Mouse (Mus musculus): ENCODE measurements around the gene Tpp1. TPM values are rescaled to one million over a fixed set of nuclear protein-coding genes. Genes with fewer than 3 reads are reported as not detected.

The Tpp1 gene
- polyA plus RNA-seq, 1 experiment from 2014 or later = 33.3 TPM

DNA sequence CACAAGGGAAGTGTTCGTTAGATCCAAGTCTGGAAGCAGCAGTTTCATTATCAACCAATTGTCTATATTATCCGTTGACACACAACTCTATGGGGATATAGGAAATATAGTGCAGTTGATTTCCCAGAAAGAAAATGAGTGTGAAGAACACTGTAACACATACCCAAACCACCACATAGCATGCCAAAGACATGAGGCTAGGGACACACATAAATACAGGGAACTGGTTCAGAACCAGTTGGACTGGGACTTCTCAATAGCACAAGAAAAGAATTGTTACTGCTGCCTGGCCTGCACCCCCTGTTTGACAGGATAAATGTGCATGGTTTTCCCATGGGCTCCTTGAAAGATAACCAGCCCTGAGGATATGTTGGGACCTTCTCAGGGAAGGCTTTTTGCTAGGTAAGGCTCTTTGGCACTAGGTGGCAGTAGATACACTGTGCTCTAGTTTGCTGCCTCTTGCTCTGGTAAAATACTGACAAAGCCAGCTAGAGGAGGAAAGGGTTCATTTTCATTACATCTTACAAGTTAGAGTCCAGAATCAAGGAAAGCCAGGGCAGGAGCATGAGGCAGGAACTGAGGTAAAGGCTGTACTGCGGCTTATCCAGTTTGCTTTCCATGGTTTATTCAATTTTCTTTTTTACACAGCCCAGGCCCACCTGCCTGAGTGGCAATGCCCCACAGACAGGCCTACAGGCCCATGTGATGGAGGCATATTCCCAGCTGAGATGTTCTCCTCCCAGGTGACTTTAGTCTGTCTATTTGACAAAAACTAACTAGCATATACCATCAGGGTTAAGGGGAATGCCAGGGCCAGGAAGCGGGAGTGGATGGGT is 25.7 kb downstream of the Tpp1 start:
- Histone ChIP-seq H3K36me3 (peaks cover 29% of the 10 kb centered on the region), H3K9me3 (no peaks in the 10 kb centered on the region), H3K4me3 (replicated peaks) (no peak overlapping the region), H3K27me3 (no peaks in the 10 kb centered on the region), H3K4me2 (no peak overlapping the region), H3K4me1 (replicated peaks) (no peaks in the 10 kb centered on the region), H3K9ac (replicated peaks) (no peak overlapping the region), H3K27ac (no peak overlapping the region)
- ATAC-seq (ENCODE audit: insufficient number of reproducible peaks, insufficient read depth, low FRiP score, low TSS enrichment, low read depth) = peak; percentile 75; the same call in 1 of the 2 replicates
- 82% methylated on average over 4 of the region's 4 CpGs for WGBS

DNA sequence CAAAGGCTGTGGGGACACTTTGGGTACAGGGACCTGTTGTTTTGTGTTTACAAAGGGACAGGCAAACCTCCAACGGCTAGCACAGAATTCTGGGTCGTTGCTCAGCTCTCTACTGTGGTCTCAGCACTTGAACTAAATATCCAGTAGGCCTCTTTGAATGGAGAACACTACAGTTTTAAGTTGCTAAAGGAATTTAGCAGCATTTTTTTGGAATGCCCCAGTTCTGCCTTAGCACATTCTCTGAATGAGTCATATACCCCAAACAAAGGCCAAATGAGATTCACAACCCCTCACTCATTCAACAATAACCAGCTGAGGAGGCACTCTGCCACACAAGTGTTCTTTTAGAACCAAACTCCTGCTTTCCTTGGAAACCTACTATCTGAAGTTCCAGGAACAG is 30.1 kb downstream of the Tpp1 start:
- Histone ChIP-seq H3K9me3 (no peaks in the 10 kb centered on the region), H3K9ac (replicated peaks) (no peak overlapping the region), H3K4me2 (no peak overlapping the region), H3K27me3 (no peaks in the 10 kb centered on the region), H3K4me3 (replicated peaks) (no peak overlapping the region), H3K27ac (no peak overlapping the region), H3K36me3 (no peaks in the 10 kb centered on the region), H3K4me1 (replicated peaks) (no peaks in the 10 kb centered on the region)
- no peak for ATAC-seq (ENCODE audit: insufficient number of reproducible peaks, insufficient read depth, low FRiP score, low TSS enrichment, low read depth)
- 64% methylated on average over 2 of the region's 2 CpGs for WGBS

DNA sequence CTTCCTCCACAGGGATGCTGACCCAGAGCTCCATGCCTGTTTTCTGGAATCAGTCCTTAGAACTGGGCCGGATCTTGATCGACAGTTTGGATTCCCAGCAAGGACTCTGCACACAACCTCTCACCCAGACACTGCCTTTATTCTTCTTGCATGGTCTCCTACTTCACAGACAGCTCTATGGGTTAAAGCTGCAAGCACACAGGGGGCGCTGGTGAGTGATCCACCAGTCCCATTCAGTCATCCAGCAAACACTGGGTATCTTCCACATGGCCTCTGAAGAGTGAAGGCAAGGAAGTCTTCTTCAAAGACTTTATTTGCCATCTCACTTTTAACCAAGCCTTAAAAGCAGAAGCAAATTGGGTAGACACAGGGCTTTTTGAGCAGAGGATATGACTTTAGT is 36.7 kb downstream of the Tpp1 start:
- H3K9me3 ChIP-seq = no peaks in the 10 kb centered on the region

DNA sequence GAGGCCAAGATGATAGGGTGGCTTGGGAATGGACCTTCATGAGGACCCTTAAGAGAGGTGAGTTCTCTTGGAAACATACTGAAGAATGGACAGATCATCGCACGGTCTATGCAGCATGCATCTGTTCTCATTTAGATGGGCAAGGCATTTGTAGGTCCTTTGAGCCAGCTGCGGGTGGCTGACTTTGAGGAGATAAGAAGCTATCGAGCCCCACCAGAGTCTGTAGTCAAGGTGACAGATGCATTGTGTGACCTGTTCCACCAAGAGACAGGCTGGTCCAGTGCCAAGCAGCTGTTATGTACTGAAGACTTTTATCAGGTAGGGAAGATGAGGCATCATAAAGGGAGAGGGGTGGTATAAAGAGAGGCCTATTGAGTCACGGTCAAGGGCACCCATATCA is 43.3 kb downstream of the Tpp1 start:
- Histone ChIP-seq H3K4me1 (replicated peaks) (no peaks in the 10 kb centered on the region), H3K27ac (no peak overlapping the region), H3K36me3 (no peaks in the 10 kb centered on the region), H3K4me3 (replicated peaks) (no peak overlapping the region), H3K9me3 (no peaks in the 10 kb centered on the region), H3K4me2 (no peak overlapping the region), H3K9ac (replicated peaks) (no peak overlapping the region), H3K27me3 (no peaks in the 10 kb centered on the region)
- 92% methylated on average over 5 of the region's 5 CpGs for WGBS
- ATAC-seq (ENCODE audit: insufficient number of reproducible peaks, insufficient read depth, low FRiP score, low TSS enrichment, low read depth) = no peak

More for the DNA sequence above, 36.7 kb downstream of the Tpp1 start:
- Histone ChIP-seq H3K36me3 (no peaks in the 10 kb centered on the region), H3K27me3 (no peaks in the 10 kb centered on the region), H3K4me2 (no peak overlapping the region), H3K4me1 (replicated peaks) (no peaks in the 10 kb centered on the region), H3K9ac (replicated peaks) (no peak overlapping the region), H3K27ac (no peak overlapping the region), H3K4me3 (replicated peaks) (no peak overlapping the region)
- no peak for ATAC-seq (ENCODE audit: insufficient number of reproducible peaks, insufficient read depth, low FRiP score, low TSS enrichment, low read depth)
- 59% methylated on average over 3 of the region's 3 CpGs for WGBS

DNA sequence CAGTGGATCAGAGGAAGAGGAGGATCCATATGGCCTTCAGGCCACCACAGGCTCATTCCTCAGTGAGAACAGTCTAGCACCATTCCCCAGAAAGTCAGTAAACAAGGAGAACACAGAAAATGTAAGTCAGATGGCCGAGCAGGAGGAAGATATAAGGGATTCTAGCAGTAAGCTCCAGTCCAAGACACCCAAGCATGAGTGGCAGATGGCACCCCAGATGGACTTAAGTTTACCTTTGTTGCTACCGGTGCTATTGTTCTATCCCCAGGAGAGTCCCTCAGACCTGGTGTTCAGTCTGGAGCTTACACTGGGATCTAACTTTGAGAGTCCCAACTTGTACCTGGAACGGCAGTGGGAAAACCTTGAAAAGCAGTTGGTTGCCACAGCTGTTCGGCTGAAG is 48.2 kb downstream of the Tpp1 start:
- 87% methylated on average over 4 of the region's 4 CpGs for WGBS
- Histone ChIP-seq H3K27ac (no peak overlapping the region), H3K4me2 (no peak overlapping the region), H3K27me3 (no peaks in the 10 kb centered on the region), H3K4me3 (replicated peaks) (no peak overlapping the region), H3K9ac (replicated peaks) (no peak overlapping the region), H3K9me3 (0 out of 2 replicates have a peak, but pooled peaks cover 3% of the 10 kb centered on the region), H3K36me3 (no peaks in the 10 kb centered on the region), H3K4me1 (replicated peaks) (no peaks in the 10 kb centered on the region)
- no peak for ATAC-seq (ENCODE audit: insufficient number of reproducible peaks, insufficient read depth, low FRiP score, low TSS enrichment, low read depth)

DNA sequence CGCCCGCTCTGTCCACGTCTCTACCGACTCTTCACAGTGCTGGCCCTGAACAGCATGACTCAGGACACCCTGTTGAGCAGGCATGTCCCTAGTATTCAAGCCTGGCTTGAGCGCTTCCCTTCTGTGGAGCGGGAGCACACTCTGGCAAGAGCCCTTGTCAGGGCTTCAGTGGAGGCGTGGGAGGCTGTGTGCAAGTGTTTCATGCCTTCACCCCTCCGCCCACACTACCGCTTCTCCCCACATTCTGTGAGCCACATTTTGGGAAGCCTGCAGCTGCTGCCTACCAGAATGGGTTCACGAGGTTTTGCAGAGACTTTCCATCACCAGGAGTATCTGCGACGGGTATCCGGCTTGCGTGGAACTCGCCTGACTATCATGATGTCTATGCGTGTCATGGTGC is 48.9 kb downstream of the Tpp1 start:
- Histone ChIP-seq H3K4me3 (replicated peaks) (no peak overlapping the region), H3K4me1 (replicated peaks) (no peaks in the 10 kb centered on the region), H3K27me3 (no peaks in the 10 kb centered on the region), H3K4me2 (no peak overlapping the region), H3K9me3 (0 out of 2 replicates have a peak, but pooled peaks cover 3% of the 10 kb centered on the region), H3K36me3 (no peaks in the 10 kb centered on the region), H3K27ac (no peak overlapping the region), H3K9ac (replicated peaks) (no peak overlapping the region)
- no peak for ATAC-seq (ENCODE audit: insufficient number of reproducible peaks, insufficient read depth, low FRiP score, low TSS enrichment, low read depth)
- WGBS = 88% methylated on average over 16 of the region's 16 CpGs

Other genes with a start within 250 kb of the Tpp1 start
- 29.9 and 31.4 TPM in 2 replicates for gene Smpd1, start 197.9 kb downstream of the Tpp1 start, polyA plus RNA-seq (2016; fragmentation: Nextera tagmentation; extraction: Ambion mirVana)
- 62.7 and 66.4 TPM in 2 replicates for gene Apbb1, start 170.6 kb downstream of the Tpp1 start, polyA plus RNA-seq (2016; fragmentation: Nextera tagmentation; extraction: Ambion mirVana)
- gene Hpx, start 152.1 kb downstream of the Tpp1 start, polyA plus RNA-seq (2016; fragmentation: Nextera tagmentation; extraction: Ambion mirVana) = 0.23 and 0.37 TPM in 2 replicates
- 34.4 and 37.4 TPM in 2 replicates for gene Trim3, start 118.7 kb downstream of the Tpp1 start, polyA plus RNA-seq (2016; fragmentation: Nextera tagmentation; extraction: Ambion mirVana)
- 167 and 168 TPM in 2 replicates for gene Timm10b, start 112.2 kb downstream of the Tpp1 start, polyA plus RNA-seq (2016; fragmentation: Nextera tagmentation; extraction: Ambion mirVana)
- gene Arfip2, start 111.8 kb downstream of the Tpp1 start, polyA plus RNA-seq (2016; fragmentation: Nextera tagmentation; extraction: Ambion mirVana) = 72.8 and 77.2 TPM in 2 replicates
- 9.9 and 13.9 TPM in 2 replicates for gene Gm45799, start 111.7 kb downstream of the Tpp1 start, polyA plus RNA-seq (2016; fragmentation: Nextera tagmentation; extraction: Ambion mirVana)
- gene Dnhd1, start 101.4 kb downstream of the Tpp1 start, polyA plus RNA-seq (2016; fragmentation: Nextera tagmentation; extraction: Ambion mirVana) = 1.2 and 1.5 TPM in 2 replicates
- gene Ilk, start 15.6 kb downstream of the Tpp1 start, polyA plus RNA-seq (2016; fragmentation: Nextera tagmentation; extraction: Ambion mirVana) = 216 and 232 TPM in 2 replicates
- gene Rrp8, start 14.8 kb downstream of the Tpp1 start, polyA plus RNA-seq (2016; fragmentation: Nextera tagmentation; extraction: Ambion mirVana) = 43.1 and 50.8 TPM in 2 replicates
- gene Taf10, start 7.9 kb downstream of the Tpp1 start, polyA plus RNA-seq (2016; fragmentation: Nextera tagmentation; extraction: Ambion mirVana) = 170 and 173 TPM in 2 replicates
- gene Dchs1, start 35.4 kb upstream of the Tpp1 start, polyA plus RNA-seq (2016; fragmentation: Nextera tagmentation; extraction: Ambion mirVana) = 24.8 and 28.2 TPM in 2 replicates
- 319 and 330 TPM in 2 replicates for gene Mrpl17, start 58.9 kb upstream of the Tpp1 start, polyA plus RNA-seq (2016; fragmentation: Nextera tagmentation; extraction: Ambion mirVana)
- gene Gm4070, start 201.7 kb upstream of the Tpp1 start, polyA plus RNA-seq (2016; fragmentation: Nextera tagmentation; extraction: Ambion mirVana) = 0.10 and 0.28 TPM in 2 replicates

All from limb, embryonic 12.5 days (tissue).